Mouse (Mus musculus) thymus, postnatal 36 days (tissue): Measurements from ENCODE around the gene Mink1.
A peak's percentile ranks its signal among the peaks of the same experiment; 100 is the strongest.

Experiments used
- DNase-seq, 2 experiments: peaks; one replicate each; pipeline ENCODE4 v3.0.0; 2022; ENCODE audit warnings: mixed read lengths in 2 of 2

The Mink1 gene

GRCm38 (mm10) chr11:70596094-70596493, 33.4 kb downstream of the Mink1 start:
- DNase-seq: no peak

DNA sequence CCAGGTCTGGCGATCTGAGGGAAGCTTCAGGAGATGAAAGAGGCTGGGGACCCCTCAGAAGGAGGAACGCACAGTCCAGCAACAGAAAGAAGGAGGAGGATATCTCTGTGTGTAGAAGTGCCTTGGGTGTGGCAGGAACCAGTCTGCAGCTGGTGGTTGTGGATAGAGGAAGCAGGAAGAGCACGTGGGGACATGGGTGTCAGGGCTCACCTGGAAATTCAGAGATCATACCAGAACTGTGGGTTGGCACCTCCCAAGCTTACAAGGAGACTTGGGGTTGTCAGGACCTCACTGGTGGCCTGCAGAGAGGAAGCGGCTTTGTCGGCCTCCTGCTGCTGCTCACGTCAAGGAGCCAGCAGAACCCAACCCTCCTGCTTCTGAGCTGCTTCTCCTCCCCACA, 34.6 kb downstream of the Mink1 start:
- no peak for DNase-seq

DNA sequence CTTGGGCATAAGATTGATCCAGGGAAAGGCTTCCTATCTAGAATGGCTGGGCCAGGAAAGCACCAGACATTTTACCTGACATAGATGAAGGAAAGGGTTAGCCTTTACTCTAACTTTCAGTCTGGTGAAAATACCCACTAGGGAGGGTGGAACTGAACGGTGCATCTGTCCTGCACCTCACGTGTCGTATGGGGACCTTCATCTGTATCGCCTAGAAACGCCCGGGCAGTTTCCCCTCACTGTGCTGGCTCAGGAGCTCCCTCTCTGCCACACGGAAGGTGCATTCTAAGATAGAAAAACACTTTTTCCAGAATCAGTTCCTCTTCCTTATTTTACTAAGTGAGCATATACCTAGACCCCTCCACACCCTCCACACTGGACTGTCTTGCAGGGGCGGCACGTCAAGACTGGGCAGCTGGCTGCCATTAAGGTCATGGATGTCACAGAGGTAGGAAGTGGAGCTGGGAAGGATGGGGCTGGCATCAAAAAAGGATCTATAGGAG, 35.8 kb downstream of the Mink1 start:
- no peak for DNase-seq

- peak; percentile 70 to 72 for DNase-seq
Measured at GRCm38 (mm10) chr11:70605024-70605566, 42.4 kb downstream of the Mink1 start.

- DNase-seq: no peak
Measured at GRCm38 (mm10) chr11:70606717-70607116, 44.0 kb downstream of the Mink1 start.

GRCm38 (mm10) chr11:70607611-70608010, 44.9 kb downstream of the Mink1 start:
- DNase-seq: no peak

GRCm38 (mm10) chr11:70608381-70609066, 45.8 kb downstream of the Mink1 start:
- peak; percentile 46 to 49 for DNase-seq

- DNase-seq: no peak
Measured at GRCm38 (mm10) chr11:70610752-70611151, 48.1 kb downstream of the Mink1 start.

DNA sequence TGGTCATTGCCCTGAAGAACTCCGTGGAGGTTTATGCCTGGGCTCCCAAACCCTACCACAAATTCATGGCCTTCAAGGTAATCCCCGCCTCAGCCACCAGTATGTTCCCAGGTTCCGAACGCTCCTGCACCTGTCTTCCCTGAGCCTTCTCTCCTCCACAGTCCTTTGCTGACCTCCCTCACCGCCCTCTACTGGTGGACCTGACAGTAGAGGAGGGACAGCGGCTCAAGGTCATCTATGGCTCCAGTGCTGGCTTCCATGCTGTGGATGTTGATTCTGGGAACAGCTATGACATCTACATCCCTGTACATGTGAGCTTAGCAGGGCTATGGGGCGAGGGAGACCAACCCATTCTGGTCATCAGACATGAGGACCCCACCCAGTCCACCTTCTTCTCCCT, 49.8 kb downstream of the Mink1 start:
- DNase-seq: no peak

- DNase-seq: peak; percentile 76 to 84
Measured at GRCm38 (mm10) chr11:70615074-70615473, 52.4 kb downstream of the Mink1 start.

- no peak for DNase-seq
Measured at GRCm38 (mm10) chr11:70615516-70616093, 52.9 kb downstream of the Mink1 start, which contains the start of gene 4930544D05Rik. 4930544D05Rik (plus strand) TSS chr11:70615848.

DNA sequence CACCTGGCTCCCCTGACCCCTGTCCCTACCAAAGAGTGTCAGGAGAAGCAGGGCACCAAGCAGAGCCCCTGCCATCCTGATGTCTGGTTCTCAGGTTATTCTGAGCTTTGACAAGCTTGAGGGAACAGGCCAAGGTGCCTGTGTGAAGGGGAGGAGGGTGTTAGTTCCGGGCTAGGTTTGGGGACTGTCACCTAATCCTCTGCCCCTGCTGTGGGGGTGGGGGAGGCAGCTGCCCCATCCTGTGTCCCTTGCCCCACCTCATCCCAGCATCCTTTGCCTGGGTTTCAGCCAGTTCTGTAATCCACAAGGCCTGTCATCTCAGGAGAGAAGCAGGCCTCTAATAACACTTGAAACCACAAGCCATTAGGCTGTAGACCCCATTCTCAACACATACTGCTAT, 56.4 kb downstream of the Mink1 start, which contains the start of gene Chrne:
TSS of gene Chrne (minus strand) at position 116 of the 400 bp plus-strand sequence.
- DNase-seq: no peak

GRCm38 (mm10) chr11:70621972-70622814, 59.5 kb downstream of the Mink1 start:
- DNase-seq: no peak

DNA sequence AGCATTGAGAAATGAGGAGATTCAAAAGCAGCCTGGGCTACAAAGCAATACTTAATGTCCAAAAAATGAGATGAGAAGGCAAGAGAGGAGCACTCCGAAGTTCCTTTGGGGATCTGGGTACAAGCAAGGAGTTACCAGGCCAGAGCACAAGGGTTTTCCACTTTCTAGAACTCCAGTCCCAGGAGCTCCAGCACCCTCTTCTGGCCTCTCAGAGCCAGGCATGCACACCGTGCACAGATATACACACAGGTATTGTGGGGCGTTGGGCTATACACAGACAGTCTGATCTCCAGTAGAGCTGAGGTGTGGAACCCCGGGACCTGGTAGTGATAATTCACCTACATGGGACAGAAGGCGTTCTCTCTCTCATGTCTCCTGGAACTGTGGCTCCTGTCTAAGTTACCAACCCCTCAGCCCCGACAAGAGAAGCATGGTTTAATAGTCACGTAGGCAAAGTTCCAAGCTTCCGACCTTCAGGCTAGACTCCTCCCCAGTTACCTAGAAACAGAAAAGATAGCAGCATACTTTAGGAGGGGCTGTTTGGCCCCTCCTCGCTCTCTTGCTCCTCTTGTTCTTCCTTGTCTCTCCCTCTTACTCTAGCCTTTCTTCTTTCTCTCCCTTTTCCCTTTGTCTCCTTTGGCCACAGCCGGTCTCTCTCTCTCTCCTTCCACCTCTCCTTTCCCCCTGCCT, 60.5 kb downstream of the Mink1 start:
- DNase-seq: no peak

DNA sequence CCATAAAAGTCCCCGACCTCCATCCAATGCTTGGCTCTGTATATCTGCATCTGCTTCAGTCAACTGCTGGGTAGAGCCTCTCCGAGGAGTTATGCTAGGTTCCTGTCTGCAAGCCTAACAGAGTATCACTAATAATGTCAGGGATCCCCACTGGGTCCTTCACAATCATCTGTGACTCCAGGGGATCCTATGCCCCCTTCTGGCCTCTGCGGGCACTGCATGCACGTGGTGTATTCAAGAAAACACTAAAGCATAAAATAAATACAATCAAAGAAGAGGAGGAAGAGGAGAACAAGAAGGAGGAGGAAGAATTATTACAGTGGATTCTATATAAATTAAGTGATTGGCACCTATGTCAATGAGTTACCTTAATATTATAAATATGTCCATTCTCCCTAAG, 62.8 kb downstream of the Mink1 start:
- peak in 1 of 2 experiments; percentile 59 for DNase-seq

DNA sequence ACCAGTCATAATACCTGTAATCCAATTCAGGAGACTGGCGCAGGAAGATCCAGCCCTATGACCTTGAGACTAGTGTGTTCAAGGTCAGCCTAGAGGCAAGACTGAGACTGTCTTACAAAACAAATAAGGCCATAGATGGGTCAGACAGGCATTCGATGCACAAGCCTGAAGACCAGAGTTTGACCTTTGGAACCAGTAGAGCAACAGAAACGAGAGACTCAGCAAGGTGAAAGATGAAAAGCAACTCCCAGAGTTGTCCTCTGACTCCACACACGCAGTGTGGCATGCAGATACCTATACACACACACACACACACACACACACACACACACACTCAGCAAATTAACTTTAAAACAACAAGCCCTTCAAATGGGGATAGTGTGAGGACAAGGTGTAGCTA, 64.2 kb downstream of the Mink1 start:
- no peak for DNase-seq

DNA sequence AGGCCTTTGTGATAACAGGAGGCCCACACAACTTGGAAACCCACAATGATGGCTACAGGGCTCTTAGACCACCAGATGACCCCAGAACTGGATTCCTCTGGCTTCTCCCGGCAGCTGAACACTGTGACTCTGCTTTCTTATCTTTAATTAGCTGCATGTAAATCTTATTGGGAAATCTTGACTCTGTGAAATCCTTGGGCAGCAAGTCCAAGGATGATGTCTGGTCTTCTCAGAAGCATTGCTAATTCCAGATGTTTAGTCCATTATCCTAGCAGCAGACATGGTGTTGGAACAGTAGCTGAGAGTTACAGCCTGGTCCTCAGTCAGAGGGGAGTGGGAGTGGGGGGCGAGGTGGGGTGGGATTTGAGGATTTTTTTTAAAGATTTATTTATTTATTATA, 65.8 kb downstream of the Mink1 start:
- DNase-seq: no peak

DNA sequence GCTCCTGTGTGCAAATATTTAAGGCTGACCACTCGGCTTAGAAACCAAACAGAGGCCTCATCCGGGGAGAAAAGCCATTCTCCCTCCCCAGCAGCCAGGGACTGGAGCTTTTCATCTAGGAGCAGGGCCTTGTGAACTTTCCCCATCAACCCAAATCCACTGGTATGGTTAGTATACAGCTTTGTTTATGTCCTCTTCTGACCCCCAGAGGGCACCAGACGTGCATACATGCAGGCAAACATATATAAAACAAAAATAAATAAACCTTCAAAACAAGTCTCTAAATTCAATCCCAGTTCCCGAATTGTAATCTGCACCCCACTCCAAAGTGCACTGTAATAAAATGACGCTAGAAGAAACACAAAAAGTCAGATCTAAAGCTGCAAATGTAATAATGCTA, 66.9 kb downstream of the Mink1 start:
- no peak for DNase-seq

GRCm38 (mm10) chr11:70630129-70630528, 67.4 kb downstream of the Mink1 start:
- DNase-seq: no peak

DNA sequence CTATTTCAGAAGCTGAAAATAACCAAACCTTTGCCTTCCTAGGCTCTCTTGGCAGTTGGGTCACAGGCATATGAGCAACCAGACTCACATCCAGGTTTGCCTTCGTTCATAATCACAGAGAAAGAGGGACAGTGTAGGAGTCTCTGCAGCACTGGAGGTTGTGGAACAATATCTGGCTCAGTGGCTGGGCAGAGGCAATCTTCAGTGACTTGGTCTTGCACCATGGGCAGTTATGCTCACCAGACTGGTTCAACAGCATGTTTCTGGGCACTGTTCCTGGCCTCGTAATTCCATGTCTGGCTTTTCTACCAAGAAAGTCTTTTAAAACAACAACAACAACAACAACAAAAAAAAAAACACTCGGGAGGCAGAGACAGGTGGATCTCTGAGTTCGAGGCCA, 72.9 kb downstream of the Mink1 start:
- DNase-seq: no peak

DNA sequence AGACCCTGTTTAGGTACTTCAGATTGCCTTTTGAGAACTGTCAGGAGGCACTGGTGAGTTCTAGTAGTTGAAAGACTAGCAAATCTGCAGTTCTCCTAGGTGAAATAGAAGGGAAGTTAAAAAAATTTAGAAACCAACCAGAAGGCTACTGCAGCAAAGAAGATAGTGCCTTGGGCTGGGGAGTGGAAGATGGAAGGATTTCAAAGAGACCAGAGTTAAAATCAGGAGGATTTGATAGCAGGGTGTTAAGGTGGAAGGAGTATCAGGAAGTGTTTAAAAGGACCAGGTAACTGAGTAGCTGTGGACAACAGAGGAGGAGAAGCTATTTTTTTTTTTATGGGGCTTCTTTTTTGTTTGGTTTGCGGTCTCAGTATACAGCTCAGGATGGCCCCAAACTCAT, 75.1 kb downstream of the Mink1 start:
- DNase-seq: no peak

DNA sequence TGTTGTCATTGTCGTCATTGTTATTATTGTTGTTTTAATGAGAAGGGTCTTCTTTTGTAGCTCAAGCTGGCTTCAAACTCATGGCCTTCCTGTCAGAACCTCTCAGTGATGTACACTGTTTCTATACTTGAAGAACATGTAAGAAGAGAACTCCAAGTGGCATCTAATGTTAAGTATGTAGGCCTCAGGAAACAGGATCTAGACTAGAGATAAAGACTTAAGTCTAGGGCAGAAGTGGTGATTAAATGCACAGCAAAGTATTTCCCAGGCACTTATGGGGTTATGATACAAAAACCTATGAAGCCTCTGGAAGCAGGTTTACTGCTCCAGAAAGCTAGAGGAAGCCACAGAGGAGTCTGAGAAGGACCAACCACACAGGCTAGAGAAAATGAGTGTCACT, 75.6 kb downstream of the Mink1 start:
- no peak for DNase-seq
